Comparison of ENCODE assay signal across 14 mouse cellular contexts in genomic region chr7:143341301-143341980, GRCm38 (mm10).
DNase-seq lines count a peak whose midpoint lies in the region; ATAC-seq and TF ChIP-seq lines count a peak whose summit lies in the region.
"Had no signal": no experiment of that assay in that cellular context is flagged by ENCODE, and none has a peak within 500 bp of the region (broad histone marks: within the 10 kb centered on the region; RNA-seq: fewer than 3 reads in every experiment).

No protein-coding gene starts in this region.

- no peak overlapping the region for H3K4me2 ChIP-seq in heart, embryonic 16.5 days (ENCODE audit: low read depth, low read length)
- no peak overlapping the region for H3K4me2 ChIP-seq in lung, embryonic 16.5 days (ENCODE audit: low read depth, low read length)
- no peak overlapping the region for H3K4me2 ChIP-seq in intestine, embryonic 15.5 days (replicated peaks)
- no peak overlapping the region for H3K4me2 ChIP-seq in stomach, embryonic 15.5 days
- H3K4me2 ChIP-seq: hindbrain, embryonic 13.5 days; neural tube, embryonic 15.5 days had no signal

- WGBS in heart, embryonic 16.5 days = 53% methylated on average over 3 of the region's 3 CpGs
- 48% methylated on average over 3 of the region's 3 CpGs for WGBS in lung, embryonic 16.5 days
- WGBS in lung, adult 2 months = 70% methylated on average over 3 of the region's 3 CpGs
- WGBS in intestine, embryonic 15.5 days = 68% methylated on average over 3 of the region's 3 CpGs
- 51% methylated on average over 3 of the region's 3 CpGs for WGBS in stomach, embryonic 15.5 days

- no peak for TF ChIP-seq POLR2A in lung, adult 2 months (IDR thresholded peaks at IDR 0.05; ENCODE audit: borderline replicate concordance, extremely low read depth, low read depth, low read length)

- no peak for TF ChIP-seq CTCF in lung, adult 2 months (IDR thresholded peaks at IDR 0.05; ENCODE audit: insufficient read depth, low read length)

- H3K27ac ChIP-seq in heart, embryonic 16.5 days (ENCODE audit: low read length) = peak overlapping the region; percentile 21; the same call in 1 of the 2 replicates
- no peak overlapping the region for H3K27ac ChIP-seq in lung, embryonic 16.5 days (ENCODE audit: low read length)
- H3K27ac ChIP-seq in intestine, embryonic 15.5 days = peak overlapping the region; percentile 37; the same call in 1 of the 2 replicates
- H3K27ac ChIP-seq in stomach, embryonic 15.5 days = peak overlapping the region; percentile 51; the same call in 1 of the 2 replicates
- H3K27ac ChIP-seq: neural tube, embryonic 15.5 days had no signal

- H3K36me3 ChIP-seq in heart, embryonic 16.5 days (ENCODE audit: control insufficient read depth, insufficient read depth) = no peaks in the 10 kb centered on the region
- no peaks in the 10 kb centered on the region for H3K36me3 ChIP-seq in lung, embryonic 16.5 days (ENCODE audit: control insufficient read depth, insufficient read depth, low read length)
- no peaks in the 10 kb centered on the region for H3K36me3 ChIP-seq in intestine, embryonic 15.5 days
- no peaks in the 10 kb centered on the region for H3K36me3 ChIP-seq in stomach, embryonic 15.5 days
- H3K36me3 ChIP-seq: hindbrain, embryonic 13.5 days; neural tube, embryonic 15.5 days had no signal

- peaks cover 13% of the 10 kb centered on the region for H3K4me1 ChIP-seq in heart, embryonic 16.5 days (ENCODE audit: control insufficient read depth, insufficient read depth, low read length)
- H3K4me1 ChIP-seq in lung, embryonic 16.5 days (replicated peaks; ENCODE audit: control insufficient read depth, insufficient read depth, low read length) = peaks cover 4% of the 10 kb centered on the region; the same call in 1 of the 2 replicates
- no peaks in the 10 kb centered on the region for H3K4me1 ChIP-seq in lung, adult 2 months (ENCODE audit: control insufficient read depth, insufficient read depth, low read length)
- 0 out of 2 replicates have a peak, but pooled peaks cover 11% of the 10 kb centered on the region for H3K4me1 ChIP-seq in intestine, embryonic 15.5 days (replicated peaks)
- H3K4me1 ChIP-seq in stomach, embryonic 15.5 days = peaks cover 20% of the 10 kb centered on the region

- peak; percentile 64 for ATAC-seq in heart, embryonic 16.5 days (replicated peaks; ENCODE audit: extremely low read depth, insufficient read depth, low FRiP score)
- peak; percentile 66 for ATAC-seq in lung, embryonic 16.5 days (ENCODE audit: low read depth)
- peak; percentile 78 for ATAC-seq in intestine, embryonic 15.5 days
- ATAC-seq in stomach, embryonic 15.5 days (ENCODE audit: insufficient read depth, low FRiP score, low read depth) = peak; percentile 53; the same call in 1 of the 2 replicates
- ATAC-seq: lung, postnatal 0 days had no signal

- H3K9ac ChIP-seq in heart, embryonic 16.5 days (ENCODE audit: low read length) = no peak overlapping the region
- no peak overlapping the region for H3K9ac ChIP-seq in lung, embryonic 16.5 days (ENCODE audit: low read length)
- no peak overlapping the region for H3K9ac ChIP-seq in intestine, embryonic 15.5 days
- no peak overlapping the region for H3K9ac ChIP-seq in stomach, embryonic 15.5 days
- H3K9ac ChIP-seq: hindbrain, embryonic 13.5 days; neural tube, embryonic 15.5 days had no signal

- H3K27me3 ChIP-seq in heart, embryonic 16.5 days (ENCODE audit: control insufficient read depth, insufficient read depth, low read length) = no peaks in the 10 kb centered on the region
- no peaks in the 10 kb centered on the region for H3K27me3 ChIP-seq in lung, embryonic 16.5 days (ENCODE audit: control insufficient read depth, insufficient read depth, low read depth, low read length)
- no peaks in the 10 kb centered on the region for H3K27me3 ChIP-seq in intestine, embryonic 15.5 days (replicated peaks)
- no peaks in the 10 kb centered on the region for H3K27me3 ChIP-seq in stomach, embryonic 15.5 days (replicated peaks)
- H3K27me3 ChIP-seq: neural tube, embryonic 15.5 days had no signal

- peaks cover 4% of the 10 kb centered on the region for H3K9me3 ChIP-seq in heart, embryonic 16.5 days (replicated peaks; ENCODE audit: control insufficient read depth, low read length)
- H3K9me3 ChIP-seq in lung, embryonic 16.5 days (ENCODE audit: control insufficient read depth, low read length) = no peaks in the 10 kb centered on the region
- no peaks in the 10 kb centered on the region for H3K9me3 ChIP-seq in intestine, embryonic 15.5 days
- no peaks in the 10 kb centered on the region for H3K9me3 ChIP-seq in stomach, embryonic 15.5 days
- H3K9me3 ChIP-seq: neural tube, embryonic 15.5 days had no signal

- intact Hi-C loops in heart, postnatal 10 days (cut with DNase I) = no loop called here

- H3K4me3 ChIP-seq in heart, embryonic 16.5 days (ENCODE audit: low read length) = no peak overlapping the region
- H3K4me3 ChIP-seq in lung, embryonic 16.5 days (ENCODE audit: low read length) = no peak overlapping the region
- no peak overlapping the region for H3K4me3 ChIP-seq in lung, adult 2 months (replicated peaks; ENCODE audit: extremely low read depth, low read depth, low read length)
- H3K4me3 ChIP-seq in intestine, embryonic 15.5 days (replicated peaks) = no peak overlapping the region
- H3K4me3 ChIP-seq in stomach, embryonic 15.5 days (replicated peaks) = no peak overlapping the region
- H3K4me3 ChIP-seq: hindbrain, embryonic 13.5 days; neural tube, embryonic 15.5 days had no signal

- no peak for DNase-seq in heart, postnatal 10 days
- DNase-seq in lung, adult 2 months = no peak
- no peak for DNase-seq in right cerebral cortex, postnatal 10 days (ENCODE audit: low spot score in 2 of 2)
- DNase-seq: cerebellum, adult 8-10 months; layer of hippocampus, postnatal 36 days; right cerebral cortex, postnatal 14 days; thymus, postnatal 14 days had no signal
